Mouse (Mus musculus): ENCODE measurements around the gene Rpl6. TPM values are rescaled to one million over a fixed set of nuclear protein-coding genes. Genes with fewer than 3 reads are reported as not detected.
"Not testable (repeated sequence)": the region's sequence is repeated elsewhere in the genome, so short reads cannot be mapped to it uniquely, and the experiment has no call there.

Rpl6 gene
- total RNA-seq, 4 experiments from 2014 or later, result 525 to 697 (median 601) TPM

DNA sequence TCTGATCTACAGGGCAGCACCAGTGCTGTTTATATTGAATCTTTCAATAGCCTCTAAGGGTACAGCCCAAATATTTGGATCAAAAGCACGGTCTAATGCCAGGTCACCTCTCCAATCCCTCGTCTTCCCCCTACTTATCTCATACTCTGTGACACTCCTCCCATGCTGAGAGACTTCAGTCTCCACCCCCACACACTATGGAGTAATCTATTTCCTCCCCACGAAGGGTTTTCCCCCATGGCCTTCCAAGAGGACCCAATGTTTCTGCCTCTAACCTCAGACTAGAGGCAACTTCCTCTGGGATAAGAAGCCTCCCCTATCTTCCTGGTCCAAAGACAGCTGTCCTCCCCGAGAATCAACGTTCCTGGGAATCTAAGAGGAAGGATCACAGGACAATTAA is 7.5 kb upstream of the Rpl6 start:
- DNase-seq (ENCODE audit: low spot score), result no peak

DNA sequence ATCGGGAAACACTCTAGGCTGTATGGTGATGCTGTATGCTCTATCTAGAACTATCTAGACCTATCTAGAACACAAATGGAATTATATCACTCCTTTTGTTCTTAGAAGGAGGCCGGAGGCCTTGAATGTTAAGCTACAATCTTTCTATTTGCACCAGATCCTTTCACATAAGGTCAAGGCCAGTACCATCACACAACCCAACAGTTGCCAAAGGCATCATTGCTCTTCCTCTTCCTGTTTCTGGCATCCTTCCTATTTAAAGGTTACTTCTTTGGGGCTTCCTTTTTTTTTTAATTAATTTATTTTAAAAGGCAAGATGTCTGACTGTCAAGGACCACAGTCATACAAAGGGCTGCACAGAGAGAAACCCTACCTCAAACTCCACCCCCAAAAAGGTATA is 6.9 kb upstream of the Rpl6 start:
- DNase-seq (ENCODE audit: low spot score), result no peak

DNA sequence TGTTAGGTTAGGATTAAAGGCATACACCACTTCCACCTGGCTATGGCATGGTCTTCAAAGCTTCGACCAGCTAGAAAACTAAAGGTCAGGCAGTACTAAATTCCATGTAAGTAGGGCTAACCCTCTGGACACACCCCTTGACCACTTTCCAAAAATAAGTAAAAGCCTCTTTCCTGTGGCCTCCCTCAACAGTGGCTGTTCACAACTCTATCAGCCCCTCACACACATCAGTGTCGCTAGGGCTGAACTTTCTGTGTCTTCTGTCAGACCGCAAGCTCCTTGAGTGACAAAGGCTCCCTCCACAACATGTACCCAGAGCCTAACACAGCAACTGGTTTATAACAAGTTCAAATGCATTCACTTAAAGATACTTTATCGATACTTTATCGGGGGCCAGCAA is 5.9 kb upstream of the Rpl6 start:
- no peak for DNase-seq (ENCODE audit: low spot score)

DNA sequence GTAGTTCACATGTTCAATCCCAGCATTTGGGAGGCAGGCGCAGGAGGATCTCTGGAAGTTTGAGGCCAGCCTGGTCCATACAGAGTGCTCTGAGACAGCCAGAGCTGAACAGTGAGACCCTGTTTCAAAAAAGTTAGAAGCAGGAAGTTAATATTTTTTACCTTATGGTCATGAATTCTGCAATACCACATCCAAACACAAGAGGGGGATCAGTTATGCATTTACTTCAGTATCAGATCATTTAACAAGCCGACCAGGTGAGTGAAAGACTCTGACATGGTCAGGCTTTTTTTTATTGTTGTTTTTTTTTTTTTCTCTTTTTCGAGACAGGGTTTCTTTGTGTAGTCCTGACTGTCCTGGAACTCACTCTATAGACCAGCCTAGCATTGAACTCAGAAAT is 2.5 kb upstream of the Rpl6 start:
- peak; percentile 63 for DNase-seq (ENCODE audit: low spot score)

DNA sequence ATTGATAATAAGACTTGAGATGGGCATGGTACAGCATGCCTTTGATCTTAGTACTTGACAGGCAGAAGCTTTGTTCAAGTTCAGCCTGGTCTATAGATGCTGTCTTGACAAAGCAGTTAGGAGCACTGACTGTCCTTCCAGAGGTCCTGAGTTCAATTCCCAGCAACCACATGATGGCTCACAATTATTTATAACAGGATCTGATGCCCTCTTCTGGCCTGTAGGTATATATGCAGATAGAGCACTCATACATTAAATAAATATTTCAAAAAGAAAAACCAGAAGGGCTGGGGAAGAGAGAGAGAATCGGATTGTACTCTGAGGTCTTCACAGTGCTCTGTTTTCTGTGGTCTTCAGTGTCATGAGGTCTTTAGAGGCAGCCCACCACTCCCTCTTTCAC is 1.8 kb upstream of the Rpl6 start:
- no peak for DNase-seq (ENCODE audit: low spot score)

DNA sequence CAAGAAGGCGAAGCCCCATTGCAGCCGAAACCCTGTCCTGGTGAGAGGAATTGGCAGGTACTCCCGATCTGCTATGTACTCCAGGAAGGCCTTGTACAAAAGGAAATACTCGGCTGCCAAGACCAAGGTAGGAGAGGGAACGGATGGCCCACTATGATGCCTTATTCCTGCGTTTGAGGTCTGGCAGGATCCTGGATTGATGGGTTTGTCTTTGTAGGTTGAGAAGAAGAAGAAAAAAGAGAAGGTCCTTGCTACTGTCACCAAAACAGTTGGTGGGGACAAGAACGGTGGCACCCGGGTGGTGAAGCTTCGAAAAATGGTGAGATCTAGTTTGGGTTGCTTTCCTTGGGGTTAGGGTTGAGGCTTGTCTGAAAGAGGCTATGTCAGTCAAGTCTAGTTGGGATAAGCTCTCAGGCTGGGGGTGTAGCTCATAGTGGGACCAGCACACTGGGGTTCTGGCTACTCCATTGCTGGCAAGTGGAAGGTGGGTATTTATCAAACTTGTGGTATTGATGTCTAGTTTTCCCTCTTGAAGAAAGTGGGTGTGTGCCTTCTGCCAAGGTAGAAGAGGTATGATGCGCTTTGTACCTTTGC is 1.4 kb downstream of the Rpl6 start:
- not testable (repeated sequence) for DNase-seq (ENCODE audit: low spot score)

DNA sequence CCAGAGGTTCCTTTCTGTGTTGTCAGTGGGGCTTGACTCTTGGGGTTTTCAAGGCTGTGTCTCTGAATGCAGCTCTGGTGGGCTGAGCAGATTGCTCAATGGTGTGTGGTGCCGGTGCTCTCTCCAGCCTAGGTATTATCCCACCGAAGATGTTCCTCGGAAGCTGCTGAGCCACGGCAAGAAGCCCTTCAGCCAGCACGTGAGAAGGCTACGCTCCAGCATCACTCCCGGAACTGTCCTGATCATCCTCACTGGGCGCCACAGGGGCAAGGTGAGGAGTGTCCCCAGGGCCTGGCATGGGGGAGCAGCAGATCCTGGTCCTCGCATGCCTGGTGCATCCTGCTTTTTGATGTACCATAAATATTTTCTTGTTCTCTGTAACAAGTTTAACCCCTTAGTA is 2.3 kb downstream of the Rpl6 start:
- DNase-seq (ENCODE audit: low spot score), result no peak

DNA sequence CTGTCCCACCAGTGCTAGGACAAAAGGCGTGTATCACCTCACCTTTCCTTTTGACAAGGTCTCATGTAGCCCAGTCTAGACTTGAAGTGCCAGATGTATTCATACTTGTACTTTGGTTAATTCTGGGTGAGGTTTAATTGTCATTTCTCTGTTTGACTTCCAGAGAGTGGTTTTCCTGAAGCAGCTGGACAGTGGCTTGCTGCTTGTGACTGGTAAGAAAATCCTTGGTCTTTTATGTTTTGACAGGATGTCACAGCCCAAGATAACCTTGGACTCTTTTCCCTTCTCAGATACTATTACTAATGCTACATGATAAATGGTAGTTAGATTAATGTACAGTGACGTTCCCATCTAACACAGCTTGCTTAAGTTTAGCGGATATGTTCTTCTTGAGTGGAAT is 2.7 kb downstream of the Rpl6 start:
- no peak for DNase-seq (ENCODE audit: low spot score)

DNA sequence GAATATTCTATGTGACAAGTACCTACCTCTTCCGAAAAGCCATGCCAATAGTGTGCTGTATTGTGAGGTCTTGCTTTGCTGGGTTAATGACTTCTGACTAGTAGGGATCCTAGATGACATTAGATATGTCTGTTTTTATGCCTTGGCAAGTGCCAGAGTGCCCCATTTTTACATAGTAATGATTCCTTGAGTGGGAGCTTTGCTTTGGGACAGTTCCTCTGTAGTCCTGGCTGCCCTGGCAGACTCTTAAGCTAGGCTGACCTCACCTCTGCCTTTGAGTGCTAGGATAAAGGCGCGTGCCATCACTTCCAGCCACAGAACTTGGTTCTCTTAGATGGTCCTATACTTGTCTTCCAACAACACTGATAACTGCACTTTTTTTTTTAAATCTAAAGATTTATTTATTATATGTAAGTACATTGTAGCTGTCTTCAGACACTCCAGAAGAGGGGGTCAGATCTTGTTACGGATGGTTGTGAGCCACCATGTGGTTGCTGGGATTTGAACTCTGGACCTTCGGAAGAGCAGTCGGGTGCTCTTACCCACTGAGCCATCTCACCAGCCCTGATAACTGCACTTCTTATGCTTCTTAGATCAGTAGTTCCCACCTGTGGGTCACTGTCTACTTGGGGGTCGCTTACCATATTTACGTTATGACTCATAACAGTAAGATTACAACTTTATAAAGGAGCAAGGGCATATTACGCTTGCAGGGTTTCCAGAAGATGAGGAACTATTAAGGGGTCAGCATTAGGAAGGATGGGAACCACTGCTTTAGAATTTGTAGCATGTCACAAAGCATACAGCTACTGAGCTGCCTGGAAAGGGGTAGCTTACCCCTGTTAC is 5.7 kb downstream of the Rpl6 start:
- no peak for DNase-seq (ENCODE audit: low spot score)

DNA sequence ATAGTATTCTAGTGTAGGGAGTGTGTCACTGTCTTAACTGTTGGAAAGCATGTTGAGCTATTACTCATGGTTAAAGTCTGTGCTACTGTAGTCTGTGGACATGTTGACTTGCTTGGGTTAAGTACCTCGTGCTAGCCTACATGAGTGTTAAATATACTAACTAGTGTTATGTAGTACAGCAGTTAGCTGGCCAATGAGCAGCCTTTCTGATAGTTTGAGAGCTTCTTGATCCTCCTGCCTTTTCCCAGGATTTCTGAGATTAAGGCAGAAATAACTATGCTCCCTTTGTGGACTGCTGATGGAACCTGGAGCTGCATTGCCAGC is 6.3 kb downstream of the Rpl6 start:
- DNase-seq (ENCODE audit: low spot score), result no peak

DNA sequence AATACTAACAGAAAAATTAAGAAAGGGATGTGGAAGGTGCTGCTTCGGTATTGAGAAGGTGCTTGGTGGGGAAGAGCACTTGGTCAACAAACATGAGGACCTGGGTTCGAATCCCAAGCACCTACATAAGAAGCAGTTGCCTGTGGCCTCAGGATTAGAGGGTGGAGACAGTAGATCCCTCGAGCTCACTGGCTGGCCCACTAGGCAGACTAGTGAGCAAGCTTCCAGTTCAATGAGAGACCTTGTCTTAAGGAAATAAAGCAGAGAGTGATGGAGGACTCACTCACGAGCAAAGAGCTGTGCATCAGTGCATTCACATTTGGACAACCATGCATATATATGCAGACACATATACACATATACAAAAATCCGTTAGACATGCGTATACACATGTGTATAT is 7.8 kb downstream of the Rpl6 start:
- DNase-seq (ENCODE audit: low spot score), result no peak

DNA sequence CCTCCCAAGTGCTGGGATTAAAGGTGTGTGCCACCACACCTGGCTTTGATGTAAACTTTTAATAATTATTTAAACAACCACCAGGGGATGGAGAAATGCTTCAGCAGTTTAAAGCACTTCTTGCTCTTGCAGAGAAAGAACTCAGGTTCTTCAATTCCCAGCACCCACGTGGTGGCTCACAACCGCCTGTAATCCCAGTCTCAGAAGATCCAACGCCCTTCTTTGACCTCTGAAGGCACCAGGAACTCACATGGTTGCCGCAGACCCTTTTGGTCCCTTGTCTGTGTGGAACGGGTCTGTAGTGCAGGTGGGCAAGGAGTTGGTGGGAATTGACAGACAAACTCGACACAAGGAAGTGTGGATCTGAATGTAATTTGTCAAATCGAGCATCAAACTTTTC is 10.4 kb downstream of the Rpl6 start:
- DNase-seq (ENCODE audit: low spot score), result no peak

DNA sequence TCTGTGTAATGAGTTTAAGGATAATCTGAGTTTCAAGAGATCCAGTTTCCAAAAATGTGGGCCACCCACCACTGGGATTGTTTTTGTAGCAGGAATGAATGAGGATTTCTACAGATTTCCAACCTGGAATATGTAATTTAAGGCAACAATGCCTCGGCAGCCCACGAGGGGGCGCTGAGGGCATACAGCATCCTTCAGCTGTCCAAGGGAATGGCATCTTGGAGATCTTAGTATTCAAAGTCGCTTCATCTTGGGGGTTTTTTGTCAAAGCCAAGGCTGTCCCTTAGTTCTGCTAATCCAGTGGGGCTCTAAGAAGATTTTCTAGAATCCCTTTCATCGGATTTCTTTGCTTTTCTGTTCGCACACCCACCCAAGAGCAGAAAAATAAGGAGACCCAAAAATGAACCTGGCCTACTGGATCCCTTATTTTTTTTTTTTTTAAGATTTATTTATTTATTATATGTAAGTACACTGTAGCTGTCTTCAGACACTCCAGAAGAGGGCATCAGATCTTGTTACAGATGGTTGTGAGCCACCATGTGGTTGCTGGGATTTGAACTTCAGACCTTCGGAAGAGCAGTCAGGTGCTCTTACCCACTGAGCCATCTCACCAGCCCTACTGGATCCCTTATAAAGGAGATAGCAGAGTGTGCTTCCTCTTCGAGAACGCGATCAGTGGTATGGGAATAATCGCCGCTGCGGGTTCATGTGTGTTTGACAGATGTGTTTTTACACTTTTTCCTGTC is 11.3 kb downstream of the Rpl6 start:
- DNase-seq (ENCODE audit: low spot score), result peak; percentile 38

DNA sequence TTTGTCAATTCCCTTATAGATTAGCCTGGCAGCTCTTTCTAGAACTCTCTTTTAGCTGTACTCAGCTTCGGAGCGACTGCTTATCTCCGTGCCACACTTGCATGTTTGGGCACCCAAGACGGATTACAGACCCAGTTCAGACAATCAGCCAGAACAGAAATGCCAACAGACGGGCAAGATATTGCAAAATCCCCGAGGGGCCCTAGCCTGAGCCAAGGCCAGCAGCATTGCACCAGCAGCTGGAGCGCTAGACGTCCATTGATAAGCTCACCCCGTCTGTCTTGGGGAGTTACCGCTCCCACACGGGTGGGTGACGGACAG is 11.8 kb downstream of the Rpl6 start:
- DNase-seq (ENCODE audit: low spot score), result no peak

DNA sequence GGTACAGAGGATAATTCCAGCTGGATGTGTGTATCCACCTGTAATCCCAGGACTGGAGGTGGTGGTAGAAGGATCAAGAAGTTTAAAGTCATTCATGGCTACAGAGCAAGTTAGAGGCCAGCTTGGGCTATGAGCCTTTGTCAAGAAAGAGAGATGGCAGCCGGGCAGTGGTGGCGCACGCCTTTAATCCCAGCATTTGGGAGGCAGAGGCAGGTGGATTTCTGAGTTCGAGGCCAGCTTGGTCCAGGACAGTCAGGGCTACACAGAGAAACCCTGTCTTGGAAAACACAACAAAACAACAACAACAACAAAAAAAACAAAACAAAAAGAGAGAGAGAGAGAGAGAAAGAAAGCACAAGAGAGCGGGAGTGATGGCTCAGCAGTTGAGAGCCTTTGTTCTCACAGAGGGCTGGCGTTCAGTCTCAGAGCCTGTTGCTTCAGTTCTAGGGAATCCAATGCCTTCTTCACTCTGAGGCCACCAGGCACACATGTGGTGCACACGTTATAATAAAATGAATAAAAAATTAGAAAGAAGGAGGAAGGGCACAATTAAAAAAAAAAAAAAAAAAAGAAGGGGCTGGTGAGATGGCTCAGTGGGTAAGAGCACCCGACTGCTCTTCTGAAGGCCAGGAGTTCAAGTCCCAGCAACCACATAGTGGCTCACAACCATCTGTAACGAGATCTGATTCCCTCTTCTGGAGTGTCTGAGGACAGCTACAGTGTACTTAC is 12.5 kb downstream of the Rpl6 start:
- DNase-seq (ENCODE audit: low spot score), result not testable (repeated sequence)

DNA sequence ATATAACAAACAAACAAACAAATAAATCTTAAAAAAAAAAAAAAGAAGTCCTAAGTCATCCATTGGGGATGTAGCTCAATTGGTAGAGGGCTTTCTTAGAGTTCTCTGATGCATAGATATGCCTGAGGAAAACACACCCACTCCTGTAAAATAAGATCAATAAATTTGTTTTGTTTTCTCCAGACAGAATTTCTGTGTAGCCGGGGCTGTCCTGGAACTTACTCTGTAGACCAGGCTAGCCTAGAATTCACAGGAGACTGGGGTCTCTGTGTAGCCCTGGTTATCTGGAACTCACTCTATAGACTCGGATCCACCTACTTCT is 13.0 kb downstream of the Rpl6 start:
- no peak for DNase-seq (ENCODE audit: low spot score)

DNA sequence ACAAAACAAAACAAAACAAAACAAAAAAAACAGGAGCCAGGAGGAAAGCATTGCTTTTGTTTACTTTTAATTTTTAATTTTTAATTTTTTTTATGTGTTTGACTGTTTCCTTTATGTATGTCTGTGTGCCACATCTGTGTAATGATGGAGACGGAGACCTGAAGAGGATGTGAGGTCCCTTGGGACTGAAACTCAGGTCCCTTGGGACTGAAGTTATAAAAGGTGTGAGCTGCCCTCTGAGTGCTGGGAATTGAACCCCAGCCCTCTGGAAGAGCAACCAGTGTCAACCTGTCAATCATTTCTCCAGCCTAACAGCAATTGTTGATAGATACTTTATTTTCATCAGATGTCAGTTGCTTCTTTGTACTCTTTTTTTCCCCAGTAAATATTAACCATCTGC is 14.9 kb downstream of the Rpl6 start:
- no peak for DNase-seq (ENCODE audit: low spot score)

DNA sequence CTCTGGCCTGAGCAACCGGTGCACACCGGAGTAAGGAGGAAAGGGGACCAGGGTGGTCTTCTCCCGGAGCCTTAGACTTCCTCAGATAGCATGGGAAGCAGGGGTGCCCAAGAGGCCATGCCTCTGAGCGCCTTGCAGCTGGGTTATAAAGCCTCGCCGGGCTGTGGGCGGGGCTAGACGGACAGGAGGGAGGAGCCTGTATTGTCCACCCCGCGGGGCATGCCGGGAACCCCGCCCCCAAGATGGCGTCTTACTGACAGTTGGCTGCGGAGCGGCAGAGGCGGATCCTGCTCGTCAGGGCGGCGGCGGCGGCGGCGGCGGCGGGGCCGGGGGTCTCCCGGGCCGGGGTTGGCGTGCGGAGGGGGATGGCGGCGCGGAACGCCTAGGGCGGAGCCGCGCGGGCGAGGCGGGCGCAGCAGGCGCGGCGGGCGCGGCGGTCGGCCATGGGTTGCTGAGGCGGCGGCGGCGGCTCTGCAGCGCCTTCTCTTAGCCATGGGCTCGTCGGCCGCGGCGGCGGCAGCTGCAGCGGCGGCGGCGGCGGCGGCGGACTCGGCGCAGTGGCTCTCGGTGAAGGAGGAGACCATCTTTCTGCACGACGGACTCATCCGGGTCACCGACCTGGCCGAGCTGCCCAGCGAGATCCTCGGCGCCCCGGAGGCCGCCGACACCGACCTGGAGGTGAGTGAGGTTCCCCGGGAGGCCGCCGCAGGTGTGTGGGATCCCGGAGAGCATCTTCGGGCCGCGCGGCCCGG is 15.9 kb downstream of the Rpl6 start, which contains the start of gene Hectd4:
Gene Hectd4, plus strand, starts transcription at position 240 of the 752 bp plus-strand sequence.
- peak; percentile 95 for DNase-seq (ENCODE audit: low spot score)

DNA sequence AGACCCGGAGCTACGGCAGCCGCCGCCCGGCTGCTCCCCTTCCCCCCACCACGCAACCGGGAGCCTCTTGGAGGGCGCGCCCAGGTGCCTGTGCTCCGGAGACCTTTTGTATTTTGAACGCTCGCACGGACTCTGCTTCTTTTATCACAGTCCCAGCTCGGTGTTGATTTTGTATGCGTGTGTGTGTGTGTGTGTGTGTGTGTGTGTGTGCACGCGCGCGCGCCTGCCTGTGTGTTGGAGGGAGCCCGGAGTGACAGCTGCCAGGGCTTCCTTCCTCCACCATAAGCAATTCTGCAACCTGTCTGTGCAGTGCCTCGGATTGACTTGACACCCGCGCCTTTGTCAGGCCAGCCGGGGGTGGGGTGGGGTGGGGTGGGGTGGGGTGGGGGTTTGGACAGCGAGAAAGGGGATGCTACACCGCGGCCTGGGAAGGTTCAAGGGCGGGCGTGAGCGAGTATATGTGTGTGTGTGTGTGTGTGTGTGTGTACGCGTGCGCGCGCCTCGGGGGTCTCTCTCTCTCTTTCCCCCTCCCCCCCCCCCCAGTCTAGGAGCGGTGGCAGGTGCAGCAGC is 16.5 kb downstream of the Rpl6 start:
- no peak for DNase-seq (ENCODE audit: low spot score)

DNA sequence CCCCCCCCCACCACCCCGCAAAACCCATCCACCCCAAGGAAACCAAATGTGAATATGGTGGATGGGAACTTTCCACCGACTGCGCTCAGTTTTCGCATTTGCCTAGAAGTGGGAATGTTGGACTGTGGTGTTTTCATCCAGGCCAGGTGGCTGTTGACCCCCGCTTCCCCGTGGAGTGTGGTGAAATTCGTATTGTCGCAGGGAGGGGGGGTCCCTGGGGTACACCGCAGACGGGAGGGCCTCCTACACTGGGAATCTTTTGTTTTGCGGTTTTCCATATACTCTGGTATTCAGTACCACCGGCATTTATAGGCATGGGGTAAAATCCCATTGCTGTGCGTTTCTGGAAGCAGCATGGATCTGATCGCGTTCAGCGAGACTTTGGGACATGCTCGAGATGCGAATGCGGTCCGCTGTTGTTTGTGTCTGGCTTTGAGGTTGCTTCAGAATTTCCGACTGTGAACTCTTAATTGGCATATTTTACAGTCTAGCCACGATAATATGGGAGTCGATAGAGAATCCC is 17.1 kb downstream of the Rpl6 start:
- no peak for DNase-seq (ENCODE audit: low spot score)

DNA sequence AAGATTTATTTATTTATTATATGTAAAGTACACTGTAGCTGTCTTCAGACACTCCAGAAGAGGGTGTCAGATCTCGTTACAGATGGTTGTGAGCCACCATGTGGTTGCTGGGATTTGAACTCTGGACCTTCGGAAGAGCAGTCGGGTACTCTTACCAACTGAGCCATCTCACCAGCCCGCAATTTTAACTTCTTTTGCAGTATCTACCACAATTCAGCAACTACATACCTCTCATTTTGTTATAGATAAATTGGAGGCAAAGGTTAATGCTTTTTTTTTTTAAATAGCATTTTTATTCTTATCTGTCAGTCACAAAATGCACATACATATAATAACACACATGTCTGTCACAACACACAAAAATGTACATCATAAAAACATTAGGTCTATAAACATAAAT is 19.7 kb downstream of the Rpl6 start:
- DNase-seq (ENCODE audit: low spot score), result not testable (repeated sequence)

Data from heart, adult 8-10 months (tissue).